Mouse (Mus musculus): ENCODE measurements around the gene Kmt5b.

Kmt5b gene

DNA sequence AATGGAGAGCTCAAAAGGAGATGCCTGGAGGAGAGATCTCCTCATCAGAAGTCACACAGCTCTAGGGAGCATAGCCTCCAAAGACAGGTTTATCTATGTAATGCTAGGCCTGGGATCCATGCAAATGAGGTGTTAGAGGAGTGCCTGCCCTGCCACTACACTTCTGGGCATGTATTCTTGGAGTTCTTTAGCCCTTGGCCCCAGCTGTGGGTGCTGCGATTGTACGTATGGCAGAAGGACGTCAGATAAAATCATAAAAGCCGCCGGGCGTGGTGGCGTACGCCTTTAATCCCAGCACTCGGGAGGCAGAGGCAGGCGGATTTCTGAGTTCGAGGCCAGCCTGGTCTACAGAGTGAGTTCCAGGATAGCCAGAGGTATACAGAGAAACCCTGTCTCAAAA lies 78.1 kb downstream of the Kmt5b start:
- no peak for DNase-seq

DNA sequence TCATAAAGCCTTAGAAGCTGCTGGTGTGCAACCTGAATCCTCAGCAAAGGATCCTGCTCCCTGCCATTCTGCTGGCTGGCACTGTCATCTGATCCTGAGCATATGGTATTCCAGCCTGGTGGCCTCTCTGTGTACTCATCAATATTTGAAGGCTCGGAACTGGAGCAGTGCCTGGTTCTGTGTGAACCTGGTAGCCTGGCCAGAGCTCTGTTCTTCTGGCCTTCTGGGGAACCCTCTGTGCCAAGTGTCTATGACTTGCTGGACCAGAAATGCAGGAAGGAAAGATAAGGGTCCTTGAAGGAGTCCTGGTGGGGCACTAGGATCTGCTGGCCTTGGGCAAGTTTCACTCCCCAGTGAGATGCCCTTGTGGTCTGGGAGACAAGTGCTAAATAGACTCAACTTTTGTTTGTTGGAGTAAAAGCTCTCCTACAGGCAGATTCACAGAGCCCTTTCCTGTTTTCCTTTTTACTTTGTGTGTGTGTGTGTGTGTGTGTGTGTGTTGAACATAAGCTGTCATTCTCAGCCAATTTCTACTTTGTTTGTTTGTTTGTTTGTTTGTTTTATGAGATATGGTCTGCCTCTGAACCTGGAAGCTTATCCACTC lies 78.7 kb downstream of the Kmt5b start:
- DNase-seq = no peak

DNA sequence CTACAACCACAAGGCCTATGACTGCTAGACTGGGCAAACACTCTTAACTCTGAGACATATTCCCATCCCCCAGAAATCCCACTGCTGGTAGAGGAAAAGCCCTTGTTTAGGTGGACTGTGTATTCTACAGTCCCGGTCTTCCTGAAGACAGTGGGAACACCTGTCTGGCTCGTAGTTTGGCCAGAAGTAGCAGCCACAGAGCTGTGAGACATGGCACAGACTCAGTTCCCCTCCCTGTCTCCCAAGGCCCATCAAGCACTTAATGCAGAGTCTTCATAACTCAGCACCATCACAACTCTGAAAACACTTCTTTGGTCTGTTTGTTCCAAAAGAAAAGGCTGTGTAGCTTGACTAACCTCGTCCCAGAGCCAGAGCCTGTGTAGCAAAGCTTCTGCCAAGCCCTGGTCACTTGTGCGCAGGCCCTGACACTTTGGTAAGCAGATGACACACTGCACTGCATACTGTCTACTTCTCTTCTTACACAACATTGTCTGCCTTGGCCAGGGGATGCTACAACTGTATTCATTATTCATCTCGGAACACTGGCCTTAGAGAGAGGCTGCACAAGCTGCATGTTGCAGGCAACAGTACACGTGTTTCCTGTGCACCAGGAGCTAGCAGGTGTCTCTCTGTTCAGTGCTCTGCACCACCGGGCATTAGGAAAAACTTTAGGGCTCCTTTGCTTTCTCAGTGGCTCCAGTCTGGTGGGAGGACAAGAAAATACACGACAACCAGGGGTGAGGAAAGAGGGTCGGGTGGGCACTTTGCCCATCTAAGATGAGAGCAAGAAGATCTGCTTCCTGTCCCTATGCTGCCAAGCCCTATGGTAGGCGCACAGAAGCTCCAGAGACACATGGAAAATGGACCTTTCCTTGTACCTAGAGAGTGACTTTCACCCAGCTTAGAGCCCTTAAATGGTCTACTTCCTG lies 79.7 kb downstream of the Kmt5b start:
- DNase-seq = no peak

DNA sequence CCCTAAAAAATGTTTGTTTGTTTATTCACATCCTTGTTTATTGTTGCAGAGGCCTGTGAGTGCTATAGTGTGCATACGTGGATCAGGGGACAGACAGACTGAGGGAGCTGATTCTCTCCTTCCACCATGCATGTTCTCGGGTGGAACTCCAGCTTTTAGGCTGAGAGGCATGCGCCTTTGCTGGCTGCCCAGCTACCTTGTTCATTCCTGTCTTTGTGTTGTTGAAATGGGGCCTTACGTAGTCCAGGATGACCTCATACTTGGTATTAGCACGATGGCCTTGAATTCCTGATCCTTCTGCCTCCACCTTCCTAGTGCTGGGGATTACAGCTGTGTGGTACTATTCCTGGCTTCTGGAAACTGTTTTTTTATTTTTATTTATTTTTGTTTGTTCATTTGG lies 80.5 kb downstream of the Kmt5b start:
- no peak for DNase-seq

DNA sequence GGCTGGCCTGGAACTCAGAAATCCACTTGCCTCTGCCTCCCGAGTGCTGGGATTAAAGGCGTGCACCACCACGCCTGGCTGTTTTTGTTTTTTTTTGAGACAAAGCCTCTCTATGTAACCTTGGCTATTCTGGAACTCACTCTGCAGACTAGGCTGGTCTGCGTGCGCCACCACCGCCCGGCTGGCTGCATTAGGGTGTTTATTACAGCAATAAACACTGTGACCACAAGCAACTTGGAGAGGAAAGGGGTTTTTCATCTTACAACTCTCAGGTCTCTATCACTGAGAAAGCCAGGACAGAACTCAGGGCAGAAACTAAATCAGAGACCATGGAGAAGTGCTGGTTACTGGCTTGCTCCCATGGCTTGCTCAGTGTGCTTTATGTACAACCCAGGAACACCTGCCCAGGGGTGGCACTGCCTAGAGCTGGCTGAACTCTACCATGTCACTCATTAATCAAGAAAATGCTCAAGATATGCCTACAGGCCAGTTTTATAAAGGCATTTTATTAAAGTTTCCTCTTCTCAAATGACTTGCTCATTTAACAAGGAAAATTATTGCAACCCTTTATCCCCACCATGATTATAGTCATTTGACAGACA lies 81.1 kb downstream of the Kmt5b start:
- no peak for DNase-seq

DNA sequence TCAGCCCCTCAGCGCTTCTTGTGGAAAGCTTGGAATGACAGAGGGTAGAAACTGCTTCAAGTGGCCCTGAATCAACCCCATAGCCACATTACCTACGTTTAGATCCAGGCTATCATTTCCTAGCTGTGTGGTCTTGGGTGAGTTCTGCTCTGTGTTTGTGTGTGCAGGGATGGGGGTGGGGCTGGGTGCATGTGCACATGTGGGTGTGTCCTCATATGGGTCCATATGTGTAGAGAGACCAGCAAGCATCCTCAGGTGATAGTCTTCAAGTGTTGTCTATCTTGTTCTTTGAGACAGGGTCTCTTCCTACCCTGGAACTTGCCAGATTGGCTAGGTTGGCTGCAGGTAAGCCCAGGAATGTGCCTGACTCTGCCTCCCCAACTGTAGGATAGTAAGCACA lies 82.0 kb downstream of the Kmt5b start:
- no peak for DNase-seq

DNA sequence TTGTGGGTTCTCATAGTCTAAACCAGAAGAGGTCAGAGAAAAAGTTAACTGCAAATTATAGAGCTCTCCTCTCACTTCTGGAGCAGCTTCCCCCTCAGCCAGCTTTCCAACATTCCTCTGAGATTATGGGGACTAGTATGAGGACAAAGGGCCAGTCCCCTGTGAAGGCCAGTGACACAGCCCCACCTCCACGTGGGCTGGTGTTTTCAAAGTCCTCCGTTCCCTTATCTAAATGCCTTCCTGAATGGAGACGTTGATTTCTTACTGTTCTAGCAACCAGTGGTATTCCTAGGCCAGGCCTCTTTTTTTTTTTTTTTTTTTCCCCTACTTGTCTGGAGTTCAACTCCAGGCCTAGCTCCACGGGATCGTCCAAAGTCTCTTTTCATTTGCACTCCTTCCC lies 82.9 kb downstream of the Kmt5b start:
- no peak for DNase-seq

DNA sequence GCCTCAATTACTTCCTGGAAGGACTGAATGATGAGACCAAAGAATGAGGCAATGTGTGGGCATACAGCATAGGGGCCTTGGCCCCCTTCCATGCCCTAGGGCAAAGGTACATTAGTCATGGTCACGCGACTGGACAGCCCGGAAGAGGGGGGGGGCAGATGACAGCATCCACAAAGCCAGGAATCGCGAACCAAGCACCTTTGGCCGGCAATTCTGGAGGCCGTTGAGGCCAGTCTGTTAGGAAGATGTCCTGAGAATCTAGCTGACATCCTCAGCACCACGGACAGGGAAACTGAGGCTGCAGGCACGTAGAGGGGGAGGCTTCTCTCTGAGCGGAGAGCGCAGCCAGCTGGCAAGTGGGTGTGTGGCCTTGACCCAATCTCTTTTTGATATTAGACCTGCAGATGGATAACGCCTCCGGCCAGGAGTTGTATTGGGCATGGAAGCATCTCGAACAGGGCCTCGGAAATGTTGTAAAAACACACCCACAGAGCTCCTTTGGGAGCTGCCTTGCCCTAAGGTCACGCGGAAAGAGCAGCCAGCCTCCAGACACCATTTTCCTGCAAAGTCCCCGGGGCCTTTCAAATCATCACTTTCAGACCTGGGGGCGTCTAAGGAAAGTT lies 83.7 kb downstream of the Kmt5b start:
- no peak for DNase-seq

DNA sequence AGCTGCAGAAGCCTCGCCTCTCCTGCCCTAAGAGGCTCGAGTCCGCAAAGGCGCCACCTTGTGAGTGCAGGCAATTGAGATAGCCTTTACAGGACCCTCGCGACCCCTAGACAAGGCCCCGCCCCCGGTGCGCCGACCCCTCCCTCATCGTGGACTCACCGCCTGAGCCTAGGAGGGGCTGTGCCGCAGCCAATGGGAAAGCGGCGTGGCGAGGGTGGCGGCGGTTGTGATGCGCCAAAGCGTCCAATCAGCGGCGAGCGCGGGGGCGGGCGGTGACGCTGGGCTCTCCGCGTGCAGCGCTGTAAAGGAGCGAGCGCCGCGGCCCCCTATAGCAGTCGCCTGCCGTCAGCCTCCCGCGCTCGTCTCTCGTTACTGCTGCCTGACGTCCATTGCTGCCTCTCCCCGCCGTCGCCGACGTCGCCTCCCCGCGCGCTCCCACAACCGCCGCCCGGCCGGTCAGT lies 84.3 kb downstream of the Kmt5b start, which contains the start of gene Chka:
Chka (plus strand) TSS at position 272 of the 461 bp plus-strand sequence.
- DNase-seq = peak; percentile 99

DNA sequence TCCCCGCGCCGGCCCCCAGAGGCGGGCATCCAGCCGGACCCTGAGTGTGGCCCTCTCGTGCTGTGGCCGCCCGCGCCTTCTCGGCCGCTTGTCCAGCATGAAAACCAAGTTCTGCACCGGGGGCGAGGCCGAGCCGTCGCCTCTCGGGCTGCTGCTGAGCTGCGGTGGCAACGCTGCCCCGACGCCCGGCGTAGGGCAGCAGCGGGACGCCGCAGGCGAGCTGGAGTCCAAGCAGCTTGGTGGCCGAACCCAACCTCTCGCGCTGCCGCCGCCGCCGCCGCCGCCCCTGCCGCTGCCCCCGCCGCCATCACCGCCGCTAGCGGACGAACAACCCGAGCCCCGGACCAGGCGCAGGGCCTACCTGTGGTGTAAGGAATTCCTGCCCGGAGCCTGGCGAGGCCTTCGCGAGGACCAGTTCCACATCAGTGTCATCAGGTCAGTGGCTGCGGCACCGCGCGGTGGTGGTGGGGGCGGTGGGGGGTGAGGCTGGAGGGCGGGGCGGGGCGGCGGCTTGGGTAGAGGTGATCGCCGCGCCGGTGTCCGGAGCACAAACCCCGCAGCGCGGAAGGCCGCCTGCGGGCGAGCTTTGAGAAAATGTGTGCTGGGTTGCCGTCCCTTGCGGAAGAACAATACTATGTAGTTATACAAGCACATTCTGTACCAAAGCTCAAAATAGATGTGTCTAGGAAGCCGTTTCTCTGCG lies 84.9 kb downstream of the Kmt5b start:
- DNase-seq = peak; percentile 52

DNA sequence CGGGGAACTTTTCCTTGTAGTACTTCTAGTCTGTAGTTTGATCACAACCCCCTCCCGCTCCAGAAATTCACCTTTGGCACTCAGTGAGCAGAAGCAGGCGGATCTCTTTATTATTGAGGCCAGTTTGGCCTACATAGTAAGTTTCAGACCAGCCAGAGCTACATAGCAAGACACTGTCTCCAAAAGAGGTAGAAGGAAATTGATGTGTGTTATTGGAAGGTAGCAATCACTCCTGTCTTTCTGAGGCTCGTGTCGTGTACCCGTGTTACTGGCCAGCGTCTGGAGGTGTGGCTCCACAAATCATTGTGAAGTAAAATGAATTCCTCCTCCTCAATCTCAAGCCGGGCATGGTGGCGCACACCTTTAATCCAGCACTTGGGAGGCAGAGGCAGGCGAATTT lies 85.9 kb downstream of the Kmt5b start:
- no peak for DNase-seq

DNA sequence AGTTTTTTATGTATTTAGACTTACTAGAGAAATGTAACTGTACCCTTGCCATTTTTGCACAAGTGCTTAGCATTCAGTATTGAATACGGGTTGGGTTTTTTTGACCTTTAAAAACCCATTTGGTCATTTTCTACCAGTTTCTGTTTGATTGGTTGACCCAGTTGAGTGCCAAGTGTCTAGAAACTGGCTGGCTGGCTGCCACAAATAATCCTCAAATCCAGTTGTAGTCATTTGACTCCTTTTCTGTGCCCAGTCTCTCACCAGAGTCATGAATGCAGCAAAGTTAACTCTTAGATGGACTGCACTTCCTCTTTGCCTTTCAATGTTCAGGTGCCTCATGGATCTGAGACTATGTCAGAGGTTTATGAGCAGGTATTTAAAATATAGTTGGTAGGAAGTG lies 86.7 kb downstream of the Kmt5b start:
- DNase-seq = no peak

DNA sequence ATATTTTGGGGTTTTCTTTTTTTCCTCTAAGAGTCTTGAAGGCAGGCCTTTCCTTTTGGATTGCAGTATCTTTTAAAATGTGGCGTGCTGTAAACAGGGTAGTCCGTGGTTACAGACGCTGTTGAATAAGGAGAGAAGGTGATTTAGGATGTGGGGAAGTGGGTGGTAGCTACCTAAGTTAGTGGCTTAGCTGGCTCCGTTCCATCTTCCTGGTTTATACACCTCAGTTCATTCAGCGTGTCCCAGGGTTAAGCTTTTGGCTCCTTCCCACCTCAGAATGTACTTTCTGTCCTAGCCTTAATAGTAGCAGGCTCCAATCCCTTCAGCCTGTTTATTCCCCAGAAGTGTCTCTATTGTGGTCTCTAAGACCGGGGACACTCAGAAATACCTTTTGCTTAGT lies 87.9 kb downstream of the Kmt5b start:
- DNase-seq = no peak

DNA sequence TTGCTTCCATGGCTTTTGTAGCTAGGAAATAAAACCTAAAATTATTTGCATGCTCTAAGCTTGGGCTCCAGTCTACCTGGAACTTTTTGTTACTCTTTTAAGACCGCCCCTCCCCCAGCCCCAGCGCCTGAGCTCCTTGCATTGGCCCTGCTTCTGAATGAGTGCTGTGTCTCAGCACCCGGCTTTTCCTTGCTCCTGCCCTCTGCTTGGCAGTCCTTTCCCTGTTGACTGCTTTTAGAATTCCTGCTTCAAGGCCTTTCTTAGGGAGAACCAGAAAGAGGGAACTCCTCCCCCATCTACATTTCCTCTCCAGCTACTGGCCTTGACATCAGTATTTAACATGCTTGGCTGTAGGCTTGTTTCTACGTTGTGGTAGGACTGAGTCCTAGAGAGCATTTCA lies 88.4 kb downstream of the Kmt5b start:
- no peak for DNase-seq

DNA sequence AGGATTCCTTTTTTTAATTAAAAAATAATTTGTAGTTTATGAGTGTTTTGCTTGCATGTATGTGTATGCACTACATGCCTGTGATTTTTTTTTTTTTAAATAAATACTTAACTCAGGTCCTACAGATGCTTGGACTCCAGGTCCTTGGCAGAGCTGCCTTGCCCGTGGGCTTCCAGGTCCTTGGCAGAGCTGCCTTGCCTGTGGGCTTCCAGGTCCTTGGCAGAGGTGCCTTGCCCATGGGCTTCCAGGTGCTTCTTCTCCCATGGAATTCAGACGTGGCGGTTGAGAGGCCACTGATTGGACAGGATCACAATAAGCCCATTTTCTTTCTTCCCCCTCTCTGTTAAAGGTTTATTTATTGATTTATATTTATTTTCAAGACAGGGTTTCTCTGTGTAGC lies 90.0 kb downstream of the Kmt5b start:
- DNase-seq = no peak

DNA sequence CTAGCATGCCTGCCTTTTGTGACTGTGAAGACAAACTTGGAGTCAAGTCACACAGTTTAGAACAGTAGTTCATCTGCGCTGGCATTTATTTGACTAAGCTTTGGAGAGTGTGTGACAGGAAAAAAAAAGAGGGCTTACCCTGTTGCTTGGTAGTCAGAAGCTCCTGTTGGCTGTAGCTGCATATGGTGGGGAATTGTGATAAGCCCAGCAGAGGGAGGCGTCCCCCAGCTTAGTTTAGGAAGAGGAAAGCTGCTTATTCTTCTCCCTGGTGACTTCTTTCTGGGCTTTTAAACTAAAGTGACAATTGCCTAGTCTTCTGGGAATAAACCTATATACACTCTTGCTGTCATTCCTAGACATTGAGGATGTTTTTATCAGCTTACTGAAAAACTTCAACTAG lies 95.5 kb downstream of the Kmt5b start:
- no peak for DNase-seq

DNA sequence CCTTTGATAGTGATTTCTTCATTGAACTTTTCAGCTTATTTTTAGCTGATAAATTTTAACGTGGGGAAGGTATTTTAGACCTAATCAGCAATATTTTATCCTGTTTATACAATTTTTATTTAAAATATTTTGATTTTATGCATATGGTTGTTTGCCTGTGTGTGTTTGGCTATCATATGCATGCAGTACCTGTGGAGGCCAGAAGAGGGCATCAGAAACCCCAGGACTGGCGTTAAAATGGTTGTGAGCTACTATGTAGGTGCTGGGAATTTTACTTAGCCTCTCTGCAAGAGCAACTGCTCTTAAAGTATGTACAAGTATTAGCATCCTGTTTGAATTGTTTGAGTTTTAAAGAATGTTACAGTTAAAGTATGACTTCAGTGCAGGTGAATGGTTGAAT lies 97.7 kb downstream of the Kmt5b start:
- no peak for DNase-seq

Measured in right cerebral cortex, postnatal 25 days (tissue).